Mouse (Mus musculus): ENCODE measurements around the gene Gprin2.
A peak's percentile ranks its signal among the peaks of the same experiment; 100 is the strongest.

Gene Gprin2

GRCm38 (mm10) chr14:34201231-34202035 is at the start of gene Gprin2:
TSS of gene Gprin2 (minus strand) at chr14:34201653.
- peak; percentile 6 for DNase-seq (ENCODE audit: low read depth)

- no peak for DNase-seq (ENCODE audit: low read depth)
Observed at GRCm38 (mm10) chr14:34240676-34241075, 39.2 kb upstream of the Gprin2 start.

GRCm38 (mm10) chr14:34240263-34240662 is 38.8 kb upstream of the Gprin2 start:
- DNase-seq (ENCODE audit: low read depth): no peak

- DNase-seq (ENCODE audit: low read depth): peak; percentile 23
Observed at GRCm38 (mm10) chr14:34234630-34235380, 33.4 kb upstream of the Gprin2 start.

GRCm38 (mm10) chr14:34233846-34234245 is 32.4 kb upstream of the Gprin2 start:
- no peak for DNase-seq (ENCODE audit: low read depth)

GRCm38 (mm10) chr14:34232866-34233680 is 31.6 kb upstream of the Gprin2 start:
- no peak for DNase-seq (ENCODE audit: low read depth)

- DNase-seq (ENCODE audit: low read depth): no peak
Observed at GRCm38 (mm10) chr14:34232340-34232739, 30.9 kb upstream of the Gprin2 start.

- no peak for DNase-seq (ENCODE audit: low read depth)
Observed at GRCm38 (mm10) chr14:34228830-34229506, 27.5 kb upstream of the Gprin2 start.

- DNase-seq (ENCODE audit: low read depth): no peak
Observed at GRCm38 (mm10) chr14:34227981-34228380, 26.5 kb upstream of the Gprin2 start.

GRCm38 (mm10) chr14:34226566-34226965 is 25.1 kb upstream of the Gprin2 start:
- no peak for DNase-seq (ENCODE audit: low read depth)

GRCm38 (mm10) chr14:34225986-34226385 is 24.5 kb upstream of the Gprin2 start:
- no peak for DNase-seq (ENCODE audit: low read depth)

GRCm38 (mm10) chr14:34223362-34223898 is 22.0 kb upstream of the Gprin2 start:
- no peak for DNase-seq (ENCODE audit: low read depth)

GRCm38 (mm10) chr14:34221416-34222077 is 20.1 kb upstream of the Gprin2 start:
- no peak for DNase-seq (ENCODE audit: low read depth)

- no peak for DNase-seq (ENCODE audit: low read depth)
Observed at GRCm38 (mm10) chr14:34220426-34220825, 19.0 kb upstream of the Gprin2 start.

- DNase-seq (ENCODE audit: low read depth): no peak
Observed at GRCm38 (mm10) chr14:34219786-34220198, 18.3 kb upstream of the Gprin2 start.

- DNase-seq (ENCODE audit: low read depth): no peak
Observed at GRCm38 (mm10) chr14:34219295-34219694, 17.8 kb upstream of the Gprin2 start, which contains the start of gene Syt15. TSS of gene Syt15 (plus strand) at chr14:34219595.

- no peak for DNase-seq (ENCODE audit: low read depth)
Observed at GRCm38 (mm10) chr14:34215451-34216127, 14.1 kb upstream of the Gprin2 start.

GRCm38 (mm10) chr14:34209942-34210341 is 8.5 kb upstream of the Gprin2 start:
- no peak for DNase-seq (ENCODE audit: low read depth)

- DNase-seq (ENCODE audit: low read depth): no peak
Observed at GRCm38 (mm10) chr14:34209080-34209479, 7.6 kb upstream of the Gprin2 start.

GRCm38 (mm10) chr14:34208651-34209050 is 7.2 kb upstream of the Gprin2 start:
- peak; percentile 44 for DNase-seq (ENCODE audit: low read depth)
